Mouse (Mus musculus) thymus, adult 2 months (tissue): ENCODE data around the gene Tmem203. TPM values are rescaled to one million over a fixed set of nuclear protein-coding genes. Genes with fewer than 3 reads are reported as not detected.

Experiments
- DNase-seq: peaks from one replicate; pipeline ENCODE4 v3.0.0; 2021
- H3K27ac ChIP-seq: fragments of 200-500 bp; 2 replicates; pipeline ENCODE4 v1.5.1; 2012; ENCODE audit warnings: low read length, control low read depth; ENCODE audit not compliant: control insufficient read depth, insufficient read depth
- H3K27me3 ChIP-seq: fragments of 200-500 bp; 2 replicates; pipeline ENCODE4 v1.6.1; 2012; ENCODE audit warnings: mild to moderate bottlenecking, low read length, moderate library complexity, mixed read lengths; ENCODE audit not compliant: control insufficient read depth, insufficient read depth
- H3K36me3 ChIP-seq: fragments of 200-500 bp; 2 replicates; pipeline ENCODE4 v1.6.1; 2012; ENCODE audit warnings: mild to moderate bottlenecking, low read length, moderate library complexity; ENCODE audit not compliant: control insufficient read depth, insufficient read depth
- H3K4me1 ChIP-seq: fragments of 200-500 bp; replicated peaks from 2 replicates; pipeline ENCODE4 v1.6.1; 2012; ENCODE audit warnings: low read length; ENCODE audit not compliant: control insufficient read depth, insufficient read depth
- H3K4me3 ChIP-seq: fragments of 200-500 bp; 2 replicates; pipeline ENCODE4 v1.5.1; 2012; ENCODE audit warnings: mild to moderate bottlenecking, low read length, control low read depth, moderate library complexity; ENCODE audit not compliant: control insufficient read depth, insufficient read depth
- CTCF ChIP-seq: fragments of 200-500 bp; IDR thresholded peaks from 2 replicates; pipeline ENCODE4 v1.5.1; 2012; ENCODE audit warnings: mild to moderate bottlenecking, control low read depth, low read length, moderate library complexity, borderline replicate concordance; ENCODE audit not compliant: control insufficient read depth, poor library complexity, insufficient read depth; ENCODE audit errors: extremely low read depth
- POLR2A ChIP-seq: fragments of 200-500 bp; IDR thresholded peaks from 2 replicates; pipeline ENCODE4 v1.6.1; 2012; ENCODE audit warnings: mild to moderate bottlenecking, low read length, control low read depth, moderate library complexity; ENCODE audit not compliant: control insufficient read depth, poor library complexity, insufficient read depth; ENCODE audit errors: extremely low read depth
- WGBS: fragments of 180-500 bp; shearing (Covaris S2); methylation state at CpG from one replicate; pipeline ENCODE4 v1.1.7; 2018; 5-methylcytosine and 5-hydroxymethylcytosine counted together
- polyA plus RNA-seq: library from polyadenylated mRNA; depleted of rRNA; stranded (reverse); fragments of >200 nt; gene quantifications from 2 replicates; pipeline ENCODE4 v1.2.3, GENCODE M21; 2012

Gene Tmem203
- polyA plus RNA-seq, 1 experiment: 66.1 TPM

GRCm38 (mm10) chr2:25292054-25292544 lies 36.9 kb downstream of the Tmem203 start:
- Histone ChIP-seq H3K27me3 (peaks cover 17% of the 10 kb centered on the region), H3K27ac (no peak overlapping the region)

GRCm38 (mm10) chr2:25292856-25293255 lies 37.6 kb downstream of the Tmem203 start:
- peaks cover 17% of the 10 kb centered on the region for H3K27me3 ChIP-seq
- peak; percentile 71 for DNase-seq
- WGBS: 3% methylated on average over 1 of the region's 1 CpGs

More at GRCm38 (mm10) chr2:25292054-25292544, 36.9 kb downstream of the Tmem203 start:
- 11% methylated on average over 43 of the region's 43 CpGs for WGBS
- H3K4me1 ChIP-seq: no peaks in the 10 kb centered on the region
- no peak for DNase-seq
- TF ChIP-seq CTCF (no peak), POLR2A (no peak)
- H3K4me3 ChIP-seq: no peak overlapping the region
- H3K36me3 ChIP-seq: no peaks in the 10 kb centered on the region

GRCm38 (mm10) chr2:25293706-25294105 lies 38.5 kb downstream of the Tmem203 start:
- H3K36me3 ChIP-seq: no peaks in the 10 kb centered on the region
- WGBS: 87% methylated on average over 9 of the region's 9 CpGs
- no peaks in the 10 kb centered on the region for H3K4me1 ChIP-seq
- no peak overlapping the region for H3K27ac ChIP-seq
- no peak for DNase-seq
- no peak for TF ChIP-seq POLR2A
- no peak for TF ChIP-seq CTCF
- no peak overlapping the region for H3K4me3 ChIP-seq
- peaks cover 17% of the 10 kb centered on the region for H3K27me3 ChIP-seq

More at GRCm38 (mm10) chr2:25292856-25293255, 37.6 kb downstream of the Tmem203 start:
- Histone ChIP-seq H3K4me1 (no peaks in the 10 kb centered on the region), H3K4me3 (no peak overlapping the region), H3K27ac (no peak overlapping the region), H3K36me3 (no peaks in the 10 kb centered on the region)
- TF ChIP-seq CTCF: peak; percentile 77; the same call in 1 of the 2 replicates
- no peak for TF ChIP-seq POLR2A

GRCm38 (mm10) chr2:25297093-25297492 lies 41.9 kb downstream of the Tmem203 start:
- no peaks in the 10 kb centered on the region for H3K36me3 ChIP-seq
- WGBS: 74% methylated on average over 8 of the region's 8 CpGs
- TF ChIP-seq CTCF (no peak), POLR2A (no peak)
- peaks cover 5% of the 10 kb centered on the region for H3K27me3 ChIP-seq
- H3K4me1 ChIP-seq: no peaks in the 10 kb centered on the region
- H3K4me3 ChIP-seq: no peak overlapping the region
- no peak overlapping the region for H3K27ac ChIP-seq
- no peak for DNase-seq

- TF ChIP-seq POLR2A (no peak), CTCF (no peak)
- H3K4me1 ChIP-seq: no peaks in the 10 kb centered on the region
- no peak for DNase-seq
- no peaks in the 10 kb centered on the region for H3K36me3 ChIP-seq
- 82% methylated on average over 10 of the region's 10 CpGs for WGBS
- H3K27ac ChIP-seq: no peak overlapping the region
- no peak overlapping the region for H3K4me3 ChIP-seq
- H3K27me3 ChIP-seq: no peaks in the 10 kb centered on the region; the same call in 1 of the 2 replicates
These were observed 42.8 kb downstream of the Tmem203 start for GRCm38 (mm10) chr2:25298046-25298445.

- DNase-seq: no peak
- Histone ChIP-seq H3K27ac (no peak overlapping the region), H3K27me3 (peaks cover 3% of the 10 kb centered on the region; the same call in 1 of the 2 replicates), H3K4me3 (no peak overlapping the region), H3K36me3 (no peaks in the 10 kb centered on the region), H3K4me1 (peaks cover 5% of the 10 kb centered on the region)
- 53% methylated on average over 3 of the region's 3 CpGs for WGBS
- TF ChIP-seq CTCF (no peak), POLR2A (no peak)
These were observed 48.2 kb downstream of the Tmem203 start for GRCm38 (mm10) chr2:25303452-25303851.
